10 mouse cellular contexts compared by ENCODE assay signal in genomic region chr2:38771478-38771797, GRCm38 (mm10). TPM values are rescaled to one million over a fixed set of nuclear protein-coding genes. Genes with fewer than 3 reads are reported as not detected.
DNase-seq lines count a peak whose midpoint lies in the region; ATAC-seq and TF ChIP-seq lines count a peak whose summit lies in the region.
"Had no signal": no experiment of that assay in that cellular context is flagged by ENCODE, and none has a peak within 500 bp of the region (broad histone marks: within the 10 kb centered on the region; RNA-seq: fewer than 3 reads in every experiment).

No protein-coding gene starts in this region.

- peaks cover 14% of the 10 kb centered on the region for H3K4me1 ChIP-seq in embryonic fibroblast, embryonic 13.5 days (ENCODE audit: control insufficient read depth, insufficient read depth, low read length)
- no peaks in the 10 kb centered on the region; the same call in 1 of the 2 replicates for H3K4me1 ChIP-seq in neural tube, embryonic 11.5 days (ENCODE audit: control insufficient read depth, insufficient read depth, low read length)
- H3K4me1 ChIP-seq: kidney, embryonic 15.5 days had no signal

- H3K4me3 ChIP-seq in embryonic fibroblast, embryonic 13.5 days (ENCODE audit: insufficient read depth, low read length): no peak overlapping the region
- H3K4me3 ChIP-seq in neural tube, embryonic 11.5 days (ENCODE audit: low read depth, low read length): no peak overlapping the region
- H3K4me3 ChIP-seq: kidney, embryonic 15.5 days had no signal

- H3K36me3 ChIP-seq in neural tube, embryonic 11.5 days (ENCODE audit: control insufficient read depth, insufficient read depth, low read length): no peaks in the 10 kb centered on the region
- H3K36me3 ChIP-seq: kidney, embryonic 15.5 days had no signal

- H3K27ac ChIP-seq in embryonic fibroblast, embryonic 13.5 days (ENCODE audit: insufficient read depth, low read length): peak overlapping the region; percentile 90; the same call in 1 of the 2 replicates
- H3K27ac ChIP-seq in neural tube, embryonic 11.5 days (ENCODE audit: low read depth, low read length): no peak overlapping the region
- H3K27ac ChIP-seq: kidney, embryonic 15.5 days had no signal

- H3K27me3 ChIP-seq in neural tube, embryonic 11.5 days (ENCODE audit: control insufficient read depth, insufficient read depth, low read length): no peaks in the 10 kb centered on the region
- H3K27me3 ChIP-seq: kidney, embryonic 15.5 days had no signal

- WGBS in neural tube, embryonic 11.5 days: 68% methylated on average over 2 of the region's 2 CpGs

- TF ChIP-seq POLR2A in embryonic fibroblast, embryonic 13.5 days (IDR thresholded peaks at IDR 0.05; ENCODE audit: low read depth, low read length): no peak

- TF ChIP-seq CTCF in embryonic fibroblast, embryonic 13.5 days (IDR thresholded peaks at IDR 0.05; ENCODE audit: borderline replicate concordance, insufficient read depth, low read length): no peak

- H3K4me2 ChIP-seq in neural tube, embryonic 11.5 days (ENCODE audit: low read depth): no peak overlapping the region
- H3K4me2 ChIP-seq: kidney, embryonic 15.5 days; midbrain, embryonic 11.5 days had no signal

- no peaks in the 10 kb centered on the region for H3K9me3 ChIP-seq in neural tube, embryonic 11.5 days (ENCODE audit: control insufficient read depth, low read length)
- H3K9me3 ChIP-seq: kidney, embryonic 15.5 days had no signal

- intact Hi-C loops in left cerebral cortex, postnatal 4 days (cut with DNase I): no loop called here

- no peak overlapping the region for H3K9ac ChIP-seq in neural tube, embryonic 11.5 days (ENCODE audit: low read length)
- H3K9ac ChIP-seq: kidney, embryonic 15.5 days had no signal

- ATAC-seq in neural tube, embryonic 11.5 days (ENCODE audit: insufficient read depth, low FRiP score, low TSS enrichment): no peak

- peak; percentile 4 to 14 for DNase-seq in cerebellum, adult 18-20 months
- DNase-seq in cerebellum, adult 9-11 months: no peak
- peak; percentile 5 for DNase-seq in left cerebral cortex, postnatal 4 days
- DNase-seq in left cerebral cortex, adult 8-10 months (ENCODE audit: low spot score in 2 of 2): no peak
- DNase-seq in neural tube, embryonic 11.5 days (ENCODE audit: low spot score): peak; percentile 25
- no peak for DNase-seq in urinary bladder, postnatal 4 days (ENCODE audit: low spot score in 2 of 2)
- no peak for DNase-seq in urinary bladder, postnatal 36 days (ENCODE audit: low spot score in 2 of 2)

RNA-seq across cellular contexts. Expression of gene Nr5a1, which starts 57.1 kb away (rescaled TPM):
- total RNA-seq in left cerebral cortex, postnatal 4 days (2021): under 1 TPM in 1 of 2 experiments, not detected in 1; 0.14 TPM
- under 1 TPM in 3 of 4 experiments, not detected in 1; 0.14 to 0.33 (median 0.27) TPM for total RNA-seq in left cerebral cortex, adult 8-10 months (2022)
- not detected in 2 replicates for polyA plus RNA-seq in embryonic fibroblast, embryonic 13.5 days (2011; ENCODE audit: insufficient read length, low read depth, missing spikeins)
- polyA plus RNA-seq in neural tube, embryonic 11.5 days (2014; fragmentation: Nextera tagmentation; extraction: Ambion mirVana): 0.08 and 0.11 TPM in 2 replicates

Comparison
In these comparisons a context has a peak if more than half of its experiments do, and no peak if none do; other contexts are left out.
1. DNase-seq: peak in cerebellum, adult 18-20 months (2 of 2), left cerebral cortex, postnatal 4 days (single experiment) and neural tube, embryonic 11.5 days (single experiment); none in cerebellum, adult 9-11 months (single experiment), left cerebral cortex, adult 8-10 months (0 of 2), urinary bladder, postnatal 4 days (0 of 2) and urinary bladder, postnatal 36 days (0 of 2).